Mouse (Mus musculus) c-Kit-positive CD71-positive TER-119-negative erythroid progenitor cells, embryonic 14.5 days (primary cell): ENCODE results near the gene Rhou.
"Not testable (repeated sequence)": the region's sequence is repeated elsewhere in the genome, so short reads cannot be mapped to it uniquely, and the experiment has no call there.

Source experiments
- DNase-seq: peaks from one replicate; pipeline ENCODE4 v3.0.0-alpha.2; 2013; ENCODE audit warnings: low read depth

Gene Rhou

DNA sequence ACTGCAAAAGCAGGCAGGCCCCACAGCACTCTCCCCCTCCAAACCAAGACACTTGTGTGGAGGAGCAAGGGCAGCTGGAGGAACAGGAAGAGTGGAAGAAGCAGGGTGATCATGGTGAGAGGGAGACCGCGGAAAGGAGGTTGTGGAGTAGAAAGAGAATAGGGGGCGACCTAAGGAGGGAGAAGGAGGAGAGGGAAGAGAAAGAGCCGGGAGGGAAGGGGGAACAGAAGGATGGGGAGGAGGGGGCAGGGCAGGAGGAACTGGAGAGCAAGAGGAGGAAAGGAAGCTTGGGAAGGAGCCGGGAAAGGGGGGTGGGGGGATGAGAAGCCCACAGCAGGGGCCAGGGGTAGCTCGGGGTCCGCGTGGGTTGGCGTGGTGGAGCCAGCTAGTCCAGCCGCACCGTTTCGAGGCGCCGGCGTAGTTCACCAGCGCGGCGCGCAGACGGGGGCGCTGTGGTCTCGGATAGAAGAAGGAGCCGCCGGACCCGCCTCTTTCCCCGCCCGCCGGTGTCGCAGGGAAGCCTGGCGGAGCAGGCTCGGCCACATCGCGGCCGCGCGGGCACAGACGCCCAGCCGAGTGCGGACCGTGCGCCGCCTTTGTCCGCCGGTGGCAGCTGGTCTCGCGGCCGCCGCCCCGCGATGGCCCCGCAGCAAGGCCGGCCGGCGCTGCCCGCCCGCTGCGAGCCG, at the start of gene Rhou:
Rhou (plus strand) TSS at position 622 of the 686 bp plus-strand sequence.
- peak; percentile 50 for DNase-seq

GRCm38 (mm10) chr8:123612652-123613051, 41.1 kb upstream of the Rhou start:
- not testable (repeated sequence) for DNase-seq

DNA sequence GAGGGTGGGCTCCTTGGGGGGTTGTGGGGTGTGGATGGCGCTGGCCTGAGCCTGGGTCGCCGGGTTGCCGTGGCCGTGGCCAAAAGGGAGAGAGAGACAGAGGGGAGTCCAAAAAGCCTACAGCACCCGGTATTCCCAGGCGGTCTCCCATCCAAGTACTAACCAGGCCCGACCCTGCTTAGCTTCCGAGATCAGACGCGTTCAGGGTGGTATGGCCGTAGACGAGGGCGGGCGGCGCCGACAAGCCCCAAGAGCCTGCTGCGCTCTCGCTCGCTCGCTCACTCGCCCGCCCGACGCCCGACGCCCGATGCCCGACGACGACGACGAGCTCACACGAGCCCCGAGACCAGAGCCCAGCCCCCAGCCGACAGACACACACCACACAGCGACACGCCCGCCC, 30.2 kb upstream of the Rhou start:
- DNase-seq: not testable (repeated sequence)

- DNase-seq: no peak
These were observed 29.5 kb upstream of the Rhou start for GRCm38 (mm10) chr8:123624274-123624673.

DNA sequence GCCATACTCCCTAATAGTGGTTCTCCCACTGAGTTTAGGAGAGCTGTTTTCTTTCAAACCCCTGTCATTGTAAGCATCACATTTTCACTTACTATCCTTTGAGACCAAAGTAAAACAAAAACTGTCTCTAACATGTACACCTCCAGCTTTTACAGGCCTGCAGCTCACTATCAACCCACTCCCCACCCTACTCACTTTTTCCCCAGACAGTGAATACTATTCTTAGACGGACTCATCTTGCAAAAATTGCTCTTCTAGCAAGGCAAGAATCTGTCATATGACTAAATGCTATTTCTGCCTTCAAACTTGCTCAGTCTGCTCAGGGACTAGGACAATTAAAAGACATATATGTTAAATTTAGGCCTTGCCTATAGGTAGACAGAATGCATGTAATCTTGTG, 29.0 kb upstream of the Rhou start:
- DNase-seq: no peak

GRCm38 (mm10) chr8:123625717-123626116, 28.0 kb upstream of the Rhou start:
- DNase-seq: no peak

DNA sequence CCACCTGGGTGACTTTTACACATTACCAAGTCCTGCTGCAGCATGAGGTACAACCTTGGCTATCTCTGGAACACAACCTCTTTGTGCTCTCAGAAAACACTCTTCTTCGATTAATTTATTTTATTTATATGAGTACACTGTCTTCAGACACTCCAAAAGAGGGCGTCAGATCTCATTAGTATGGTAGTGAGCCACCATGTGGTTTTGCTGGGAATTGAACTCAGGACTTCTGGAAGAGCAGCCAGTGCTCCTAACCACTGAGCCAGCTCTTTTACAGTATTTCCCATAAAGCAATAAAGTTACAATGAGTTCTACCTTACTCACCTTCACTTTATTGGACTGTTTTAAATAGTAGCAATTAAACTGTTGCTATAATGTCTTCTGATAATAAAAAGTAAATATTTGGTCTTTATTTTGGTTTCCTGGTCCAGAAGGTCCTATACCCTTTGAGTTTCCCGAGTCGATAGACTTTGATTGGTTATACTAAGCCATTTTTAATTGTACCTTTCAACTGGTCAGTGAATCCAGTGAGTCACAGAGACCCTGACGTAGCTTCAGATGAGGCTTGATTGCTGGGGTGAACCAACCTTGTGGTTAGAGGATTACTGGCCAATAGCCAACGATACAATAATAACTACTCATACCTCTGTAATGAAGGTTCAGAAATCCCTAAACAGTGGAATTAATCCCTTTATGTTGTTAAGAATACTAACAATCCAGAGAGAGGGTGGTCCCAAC, 26.1 kb upstream of the Rhou start:
- no peak for DNase-seq

DNA sequence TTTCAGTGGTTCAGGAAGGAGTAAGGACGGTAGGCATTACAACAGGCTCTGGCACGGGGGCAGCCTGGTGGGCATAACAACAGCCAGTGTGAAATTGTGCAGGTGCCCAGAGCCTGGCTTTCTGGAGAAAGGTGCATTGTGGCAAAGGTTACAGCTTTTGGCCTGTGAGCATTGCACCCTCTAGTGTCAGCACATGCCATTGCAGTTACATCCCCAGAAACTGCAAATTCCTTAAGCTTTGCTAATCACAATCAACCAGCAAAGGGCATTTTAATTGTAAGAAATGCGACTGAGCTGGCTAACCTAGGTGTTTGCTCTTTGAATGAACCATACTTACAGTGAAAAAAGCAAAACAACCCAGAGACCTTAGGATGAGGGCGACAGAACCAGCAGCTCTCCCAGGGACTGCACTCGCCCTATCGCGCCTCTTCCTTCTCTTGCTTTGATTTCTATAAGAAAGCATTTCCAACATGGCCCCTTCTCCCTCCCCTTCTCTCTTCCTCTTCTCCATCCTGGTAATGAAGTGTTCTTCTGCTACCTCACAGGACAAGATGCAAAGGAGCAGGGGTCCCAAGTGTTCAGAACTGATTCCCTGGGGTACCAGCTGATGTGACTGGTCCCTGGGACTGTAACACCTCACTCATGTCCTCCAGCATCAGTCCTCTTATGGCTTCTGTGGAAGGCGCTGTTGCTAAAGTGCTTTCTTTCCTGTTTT, 25.3 kb upstream of the Rhou start:
- peak; percentile 50 for DNase-seq

DNA sequence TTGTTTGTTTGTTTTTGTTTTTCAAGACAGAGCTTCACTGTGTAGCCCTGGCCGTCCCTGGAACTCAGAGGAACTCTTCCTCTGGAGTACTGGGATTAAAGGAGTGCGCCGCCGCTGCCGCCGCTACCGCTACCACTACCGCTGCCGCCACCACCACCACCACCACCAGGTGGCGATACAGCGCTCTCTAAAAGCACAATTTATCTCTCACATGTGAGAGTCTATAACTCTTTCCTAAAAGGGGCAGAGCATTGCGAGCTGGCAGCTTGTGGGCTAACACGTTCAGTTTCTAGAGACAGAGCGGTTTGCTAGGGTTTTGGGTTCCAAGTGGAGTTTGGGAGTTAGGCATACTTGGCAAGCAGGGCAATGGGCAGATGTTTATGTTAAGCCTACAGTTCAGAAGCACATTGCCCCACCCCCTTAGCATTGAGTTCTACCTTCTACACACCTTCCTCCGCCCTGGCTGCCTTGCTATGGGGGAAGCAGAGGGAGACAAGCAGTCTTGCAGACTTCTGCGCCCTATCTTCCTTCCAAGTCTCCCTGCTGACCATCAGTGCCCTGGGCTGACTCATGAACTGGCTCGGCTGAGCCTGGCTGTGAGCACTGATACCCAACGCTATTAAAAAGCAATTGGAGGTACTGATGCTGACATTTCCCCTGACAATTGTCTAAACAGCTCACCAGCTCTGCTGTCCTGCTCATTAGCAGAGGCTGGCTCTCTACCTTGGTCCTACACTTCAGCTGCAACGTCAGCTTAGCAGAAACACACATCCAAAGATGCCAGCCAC, 24.6 kb upstream of the Rhou start:
- peak; percentile 67 for DNase-seq

DNA sequence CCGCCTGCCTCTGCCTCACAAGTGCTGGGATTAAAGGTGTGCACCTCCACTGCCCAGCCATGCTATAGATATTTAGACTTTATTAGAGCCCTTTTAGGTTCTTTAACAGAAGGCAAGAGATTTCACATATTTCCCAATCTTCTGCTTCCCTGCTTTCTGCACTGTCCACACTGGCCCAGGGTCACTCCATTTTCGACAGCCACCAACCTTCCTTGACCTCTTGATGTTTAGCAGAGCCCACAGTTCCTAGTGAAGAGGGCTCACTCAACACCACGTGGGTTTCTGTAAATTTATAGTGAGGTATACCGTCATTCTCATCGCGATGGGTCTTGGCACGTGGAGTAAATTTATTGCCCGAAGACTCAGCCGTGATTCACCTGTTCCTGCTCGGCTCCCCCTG, 23.7 kb upstream of the Rhou start:
- no peak for DNase-seq

GRCm38 (mm10) chr8:123630841-123631251, 22.9 kb upstream of the Rhou start:
- no peak for DNase-seq

- DNase-seq: not testable (repeated sequence)
These were observed 22.0 kb upstream of the Rhou start for GRCm38 (mm10) chr8:123631746-123632145.

DNA sequence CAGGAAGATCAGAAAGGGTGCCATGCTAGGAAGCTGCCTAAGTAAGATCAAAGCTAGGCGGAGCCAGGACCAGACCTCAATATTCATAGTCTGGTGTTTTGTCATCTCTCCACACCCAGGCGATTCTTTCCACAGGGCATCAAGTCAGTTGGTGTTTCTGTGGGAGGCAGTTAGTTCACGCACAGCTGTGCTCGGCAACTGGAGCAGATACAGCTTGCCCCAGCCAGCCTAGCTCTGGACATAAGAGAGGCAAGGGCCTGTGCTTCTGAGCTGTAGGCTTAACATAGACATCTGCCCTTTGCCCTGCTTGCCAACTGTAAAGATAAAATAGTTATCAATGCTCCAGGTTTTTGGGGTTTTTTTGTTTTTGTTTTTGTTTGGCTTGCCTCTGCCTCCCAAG, 21.5 kb upstream of the Rhou start:
- DNase-seq: no peak

- no peak for DNase-seq
These were observed 19.9 kb upstream of the Rhou start for GRCm38 (mm10) chr8:123633801-123634200.

DNA sequence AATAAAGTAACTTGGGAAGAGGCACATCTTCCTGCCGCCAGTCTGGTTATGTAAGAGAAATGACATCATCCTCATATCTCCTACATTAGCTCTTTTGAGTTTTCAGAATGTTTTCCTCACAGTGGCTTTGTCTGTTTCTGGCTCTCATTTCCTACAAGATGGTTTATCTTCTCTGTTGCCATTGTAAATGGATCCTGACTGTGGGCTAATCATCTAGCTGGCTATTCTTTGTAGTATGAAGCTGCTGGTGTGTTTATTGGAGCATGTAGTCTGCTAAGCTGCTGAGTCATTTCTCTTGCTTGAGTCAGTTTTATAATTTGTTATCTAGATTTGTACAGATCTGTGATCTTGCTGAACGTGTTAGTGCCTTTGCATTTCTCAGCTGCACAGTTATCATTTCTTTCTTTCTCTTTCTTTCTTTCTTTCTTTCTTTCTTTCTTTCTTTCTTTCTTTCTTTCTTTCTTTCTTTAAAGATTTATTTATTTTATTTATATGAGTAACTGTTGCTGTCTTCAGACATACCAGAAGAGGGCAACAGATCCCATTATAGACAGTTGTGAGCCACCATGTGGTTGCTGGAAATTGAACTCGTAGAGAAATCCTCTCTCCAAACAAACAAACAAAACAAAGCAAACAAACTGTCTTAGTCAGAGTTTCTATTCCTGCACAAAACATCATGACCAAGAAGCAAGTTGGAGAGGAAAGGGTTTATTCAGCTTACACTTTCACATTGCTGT, 19.2 kb upstream of the Rhou start:
- DNase-seq: no peak

DNA sequence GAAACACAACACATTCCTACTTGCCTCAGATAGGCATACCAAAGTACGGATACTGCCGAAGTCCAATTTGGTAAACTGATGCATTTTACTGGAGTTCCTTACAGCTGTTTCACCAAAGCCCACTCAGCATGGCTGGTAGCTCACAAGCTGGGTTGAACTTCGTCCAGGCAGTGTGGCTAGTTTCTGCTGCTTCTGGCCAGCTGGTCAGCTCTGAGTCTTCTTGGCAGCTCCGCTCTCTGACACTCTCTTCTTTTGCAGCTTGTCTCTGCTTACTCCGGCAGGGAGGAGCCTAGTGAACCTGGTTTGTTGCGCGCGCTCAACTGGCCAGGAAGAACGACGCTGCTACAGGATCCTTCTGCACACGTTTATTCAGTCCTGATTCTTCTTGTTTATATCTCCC, 18.1 kb upstream of the Rhou start:
- no peak for DNase-seq

- DNase-seq: no peak
These were observed 10.2 kb upstream of the Rhou start for GRCm38 (mm10) chr8:123643330-123644051.

DNA sequence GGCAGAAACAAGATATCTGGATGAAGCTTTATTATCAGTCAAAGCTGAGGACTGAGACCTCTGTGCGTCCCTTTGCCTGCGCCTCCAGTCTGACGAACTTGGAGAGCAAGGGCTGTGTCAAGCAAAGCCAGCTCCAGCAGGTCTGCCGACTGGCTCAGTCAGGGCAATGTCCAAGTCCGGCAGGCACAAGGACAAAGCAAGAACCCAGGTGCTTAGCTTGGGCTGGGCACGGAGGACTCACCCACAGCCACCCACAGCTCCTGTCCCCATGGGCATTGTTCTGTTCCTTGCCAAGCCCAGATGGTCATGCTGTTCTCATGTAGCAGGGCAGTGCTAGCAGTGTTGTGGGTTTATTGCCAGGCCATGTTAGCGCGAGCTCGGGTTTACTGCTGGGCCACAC, 8.5 kb upstream of the Rhou start:
- no peak for DNase-seq

- no peak for DNase-seq
These were observed 5.2 kb upstream of the Rhou start for GRCm38 (mm10) chr8:123648245-123649170.

GRCm38 (mm10) chr8:123649483-123649882, 4.2 kb upstream of the Rhou start:
- DNase-seq: no peak
